Mouse (Mus musculus) heart, embryonic 11.5 days (tissue): Measurements from ENCODE around the gene Oas2. TPM values are rescaled to one million over a fixed set of nuclear protein-coding genes. Genes with fewer than 3 reads are reported as not detected.

Experiments used
- ATAC-seq: fragments of 200-750 bp; cut with Nextera tagmentation; replicated peaks from 2 replicates; pipeline ENCODE4 v1.8.0; 2017; ENCODE audit warnings: moderate library complexity; ENCODE audit not compliant: insufficient number of reproducible peaks, low FRiP score, low TSS enrichment
- H3K27ac ChIP-seq: fragments of 300-500 bp; sonication (generic); 2 replicates; pipeline ENCODE4 v1.5.1; 2014; ENCODE audit warnings: mild to moderate bottlenecking, low read depth, low read length
- H3K27me3 ChIP-seq: fragments of 300-500 bp; sonication (generic); 2 replicates; pipeline ENCODE4 v1.6.1; 2014; ENCODE audit warnings: mild to moderate bottlenecking, low read length, mixed read lengths; ENCODE audit not compliant: control insufficient read depth, insufficient read depth
- H3K36me3 ChIP-seq: fragments of 300-500 bp; sonication (generic); 2 replicates; pipeline ENCODE4 v1.6.1; 2014; ENCODE audit warnings: mild to moderate bottlenecking, low read length, moderate library complexity, mixed read lengths; ENCODE audit not compliant: control insufficient read depth, insufficient read depth
- H3K4me1 ChIP-seq: fragments of 300-500 bp; sonication (generic); 2 replicates; pipeline ENCODE4 v1.6.1; 2014; ENCODE audit warnings: low read length; ENCODE audit not compliant: control insufficient read depth, insufficient read depth
- H3K4me2 ChIP-seq: fragments of 300-500 bp; sonication (generic); 2 replicates; pipeline ENCODE4 v1.6.1; 2014; ENCODE audit warnings: mild to moderate bottlenecking, moderate library complexity
- H3K4me3 ChIP-seq: fragments of 300-500 bp; sonication (generic); 2 replicates; pipeline ENCODE4 v1.5.1; 2014; ENCODE audit warnings: low read depth, low read length
- H3K9ac ChIP-seq: fragments of 300-500 bp; sonication (generic); 2 replicates; pipeline ENCODE4 v1.6.1; 2014; ENCODE audit warnings: mild to moderate bottlenecking, low read depth, low read length, moderate library complexity
- H3K9me3 ChIP-seq: fragments of 300-500 bp; sonication (generic); replicated peaks from 2 replicates; pipeline ENCODE4 v1.6.1; 2016; ENCODE audit warnings: low read length; ENCODE audit not compliant: control insufficient read depth
- WGBS: fragments of 180-500 bp; shearing (Covaris S2); extraction: QIAGEN DNeasy Blood & Tissue Kit; methylation state at CpG from one replicate; pipeline ENCODE4 v1.1.7; 2014; ENCODE audit not compliant: insufficient replicate concordance; 5-methylcytosine and 5-hydroxymethylcytosine counted together
- polyA plus RNA-seq: library from polyadenylated mRNA; unstranded; fragments of >200 nt; fragmentation: Nextera tagmentation; extraction: Ambion mirVana; gene quantifications from 2 replicates; pipeline ENCODE4 v1.2.1, GENCODE M21; 2014

Oas2 gene
- polyA plus RNA-seq, 1 experiment from 2014 or later = 0.13 TPM

DNA sequence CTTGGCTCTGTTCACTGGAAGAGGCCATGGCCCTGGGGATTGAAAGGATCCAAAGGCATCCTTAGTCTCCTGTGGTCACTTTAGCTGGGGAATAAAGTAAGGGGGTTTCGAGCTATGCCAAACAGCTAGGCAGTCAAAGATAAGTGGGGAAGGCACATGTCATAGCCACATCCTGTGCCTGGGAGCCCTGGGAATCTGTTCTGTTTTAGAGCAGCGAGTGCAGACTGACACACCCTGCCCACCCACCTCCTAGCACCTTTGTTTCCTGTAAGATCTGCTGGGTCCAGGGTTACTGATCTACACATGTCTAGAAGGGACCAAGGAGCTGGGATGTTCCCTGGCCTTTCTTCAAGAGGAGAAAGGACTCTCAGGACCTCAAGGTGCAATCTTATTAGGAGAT is 29.3 kb upstream of the Oas2 start:
- Histone ChIP-seq H3K36me3 (no peaks in the 10 kb centered on the region), H3K27ac (no peak overlapping the region), H3K27me3 (no peaks in the 10 kb centered on the region), H3K9me3 (no peaks in the 10 kb centered on the region), H3K4me3 (no peak overlapping the region), H3K4me1 (peaks cover 10% of the 10 kb centered on the region), H3K9ac (no peak overlapping the region), H3K4me2 (no peak overlapping the region)
- no peak for ATAC-seq
- WGBS = 47% methylated on average over 2 of the region's 2 CpGs

DNA sequence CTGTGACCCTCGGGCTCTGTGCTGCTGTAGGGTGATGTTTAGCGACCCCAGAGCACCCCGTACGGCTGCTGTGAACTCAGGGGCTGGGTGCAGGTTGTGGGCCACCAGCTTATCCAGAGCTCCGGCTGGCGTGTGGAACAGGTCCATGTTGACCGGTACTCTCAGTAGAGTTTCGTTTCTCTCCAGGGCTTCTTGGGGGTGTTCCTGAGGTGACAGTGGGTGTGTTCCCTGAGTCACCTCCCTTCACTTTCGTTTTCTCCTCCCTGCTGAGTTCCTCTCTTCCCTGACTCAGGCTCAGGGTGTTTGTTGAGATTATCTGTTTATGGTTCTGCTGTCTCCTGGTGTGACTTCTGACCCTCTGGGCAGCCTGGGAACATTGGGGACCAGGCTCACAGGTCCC is 27.8 kb upstream of the Oas2 start, which contains the start of gene Oas3:
Oas3 (minus strand) TSS at position 184 of the 400 bp plus-strand sequence.
- 82% methylated on average over 9 of the region's 9 CpGs for WGBS
- no peaks in the 10 kb centered on the region for H3K27me3 ChIP-seq
- H3K9me3 ChIP-seq = no peaks in the 10 kb centered on the region
- H3K4me1 ChIP-seq = peaks cover 10% of the 10 kb centered on the region
- peak within 1 kb of the TSS; percentile 5; the same call in 1 of the 2 replicates for H3K9ac ChIP-seq
- H3K4me3 ChIP-seq = no peak within 1 kb of the TSS
- H3K27ac ChIP-seq = no peak within 1 kb of the TSS
- no peaks in the 10 kb centered on the region for H3K36me3 ChIP-seq
- ATAC-seq = no peak
- no peak within 1 kb of the TSS for H3K4me2 ChIP-seq

DNA sequence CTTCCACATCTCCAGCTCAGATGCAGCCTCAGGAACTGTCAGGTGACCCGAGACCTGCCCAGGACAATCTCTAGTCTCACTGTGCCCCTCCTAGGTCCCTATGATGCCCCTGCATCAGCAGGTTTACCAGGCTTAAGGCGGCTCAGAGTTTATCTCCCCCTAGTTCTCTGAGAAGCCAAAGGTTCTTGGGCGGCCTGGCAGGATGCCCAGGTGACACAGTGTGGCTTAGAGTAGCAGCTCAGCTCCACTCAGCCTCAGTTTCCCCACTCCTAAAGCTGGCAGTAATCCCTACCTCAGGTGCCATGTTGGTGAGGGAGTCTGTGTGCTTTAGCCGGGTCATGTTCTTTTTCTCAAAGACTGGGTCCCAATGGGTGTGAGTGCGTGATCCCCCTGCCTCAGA is 27.1 kb upstream of the Oas2 start:
- Histone ChIP-seq H3K9ac (no peak overlapping the region), H3K4me2 (no peak overlapping the region), H3K27me3 (no peaks in the 10 kb centered on the region), H3K27ac (no peak overlapping the region), H3K9me3 (no peaks in the 10 kb centered on the region), H3K4me1 (peaks cover 10% of the 10 kb centered on the region), H3K4me3 (no peak overlapping the region), H3K36me3 (no peaks in the 10 kb centered on the region)
- no peak for ATAC-seq
- 70% methylated on average over 5 of the region's 5 CpGs for WGBS

DNA sequence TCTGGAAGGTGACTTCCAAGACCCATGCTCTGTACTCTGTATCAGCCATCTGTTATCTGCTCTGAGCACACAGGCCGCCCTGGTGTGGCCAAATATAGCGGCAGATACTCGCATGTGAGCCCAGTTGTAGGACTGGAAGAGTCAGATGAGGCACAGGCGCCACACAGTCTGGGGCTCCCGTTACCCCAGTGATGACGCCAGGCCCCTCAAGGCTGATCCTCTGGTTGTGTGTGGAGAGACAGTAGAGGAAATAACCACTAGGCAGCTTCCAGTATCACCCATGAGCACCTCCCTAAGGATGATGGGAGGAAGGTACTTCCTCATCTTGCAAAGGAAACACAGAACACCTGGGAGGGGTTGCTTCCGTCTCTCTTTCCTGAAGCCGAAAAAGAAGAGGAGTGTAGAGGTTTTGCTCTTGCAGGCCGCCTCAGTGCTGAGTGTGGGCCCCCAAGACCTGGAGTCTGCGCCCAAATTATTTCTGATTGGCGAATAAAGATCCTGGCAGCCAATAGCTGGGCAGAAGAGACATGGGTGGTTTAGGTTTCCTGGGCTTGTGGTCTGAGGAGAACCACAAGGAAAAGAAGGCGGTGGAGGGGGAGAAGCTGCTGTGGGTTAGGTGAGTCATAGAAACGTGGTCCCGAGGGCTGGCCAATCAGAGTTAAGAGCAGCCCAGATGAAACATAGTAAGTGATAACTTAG is 25.8 kb upstream of the Oas2 start:
- Histone ChIP-seq H3K9ac (0 out of 2 replicates have a peak overlapping the region, but pooled peaks have one; percentile 16), H3K27ac (no peak overlapping the region)
- 56% methylated on average over 14 of the region's 14 CpGs for whole genome bisulfite sequencing

GRCm38 (mm10) chr5:120769396-120769795 is 19.7 kb upstream of the Oas2 start:
- Histone ChIP-seq H3K4me2 (no peak overlapping the region), H3K27ac (no peak overlapping the region), H3K4me3 (no peak overlapping the region), H3K9ac (no peak overlapping the region), H3K36me3 (no peaks in the 10 kb centered on the region), H3K9me3 (no peaks in the 10 kb centered on the region), H3K27me3 (no peaks in the 10 kb centered on the region), H3K4me1 (no peaks in the 10 kb centered on the region)
- ATAC-seq = no peak
- 47% methylated on average over 3 of the region's 3 CpGs for WGBS

More for the DNA sequence above, 25.8 kb upstream of the Oas2 start:
- no peak overlapping the region for H3K4me3 ChIP-seq
- H3K27me3 ChIP-seq = no peaks in the 10 kb centered on the region
- H3K9me3 ChIP-seq = no peaks in the 10 kb centered on the region
- no peak for ATAC-seq
- H3K4me2 ChIP-seq = no peak overlapping the region
- peaks cover 10% of the 10 kb centered on the region for H3K4me1 ChIP-seq
- H3K36me3 ChIP-seq = no peaks in the 10 kb centered on the region

DNA sequence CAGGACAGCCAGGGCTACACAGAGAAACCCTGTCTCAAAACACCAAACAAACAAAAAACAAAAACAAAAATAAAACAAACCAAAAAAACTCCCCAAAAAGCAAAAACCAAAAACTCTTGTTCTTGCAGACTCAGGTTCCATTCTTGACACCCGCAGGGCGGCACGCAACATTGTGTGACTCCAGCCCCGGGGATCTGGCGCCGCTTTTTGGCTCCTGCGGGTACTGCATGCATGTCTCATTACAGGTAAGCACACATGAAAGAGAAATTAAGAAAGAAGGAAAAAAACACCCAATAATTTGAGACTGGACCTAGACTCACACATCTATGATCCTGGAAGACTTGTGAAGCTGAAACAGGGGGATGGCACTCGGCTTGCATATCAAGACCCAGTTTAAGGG is 15.4 kb upstream of the Oas2 start:
- Histone ChIP-seq H3K4me2 (no peak overlapping the region), H3K36me3 (no peaks in the 10 kb centered on the region), H3K9ac (no peak overlapping the region), H3K4me3 (no peak overlapping the region), H3K9me3 (no peaks in the 10 kb centered on the region), H3K27ac (no peak overlapping the region), H3K27me3 (no peaks in the 10 kb centered on the region), H3K4me1 (no peaks in the 10 kb centered on the region)
- 61% methylated on average over 8 of the region's 8 CpGs for WGBS
- ATAC-seq = no peak

DNA sequence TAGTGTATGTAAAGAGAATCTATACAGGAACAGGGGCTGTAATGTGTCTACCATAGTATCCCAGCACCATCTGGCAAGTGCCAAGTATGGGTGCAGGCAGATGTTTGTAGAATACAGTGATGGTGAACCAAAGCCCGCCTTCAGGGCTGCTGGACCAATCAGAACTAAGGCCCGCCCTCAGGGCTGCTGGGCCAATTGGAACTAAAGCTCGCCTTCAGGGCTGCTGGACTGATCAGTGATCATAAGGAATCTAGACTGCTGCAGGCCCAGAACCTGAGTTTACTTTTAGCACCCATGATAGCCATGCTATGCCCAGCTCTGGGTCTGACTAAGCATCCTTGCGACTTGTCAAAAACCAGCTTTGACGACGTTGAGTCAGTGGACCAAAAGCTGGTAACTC is 12.2 kb upstream of the Oas2 start:
- Histone ChIP-seq H3K9me3 (no peaks in the 10 kb centered on the region), H3K4me1 (no peaks in the 10 kb centered on the region), H3K27ac (no peak overlapping the region), H3K36me3 (no peaks in the 10 kb centered on the region), H3K4me3 (no peak overlapping the region), H3K27me3 (peaks cover 4% of the 10 kb centered on the region; the same call in 1 of the 2 replicates), H3K4me2 (no peak overlapping the region), H3K9ac (no peak overlapping the region)
- WGBS = 16% methylated on average over 6 of the region's 6 CpGs
- no peak for ATAC-seq

DNA sequence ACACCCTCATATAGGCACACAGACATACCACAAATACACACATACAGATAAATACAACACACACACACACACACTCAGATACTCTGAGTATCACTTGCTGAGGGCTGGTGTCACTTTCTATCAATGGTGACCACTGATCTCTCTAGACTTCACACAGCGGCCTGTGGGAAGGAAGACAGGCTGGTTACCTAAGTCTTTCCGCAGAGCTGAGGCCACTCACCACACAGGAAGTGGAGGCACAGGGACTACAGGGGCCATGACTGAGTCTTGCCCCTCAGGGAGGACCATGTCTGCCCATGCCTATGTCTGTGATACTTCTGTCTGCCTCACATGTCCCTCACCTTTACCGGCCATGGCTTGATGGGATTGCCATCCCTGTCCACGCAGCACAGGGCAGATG is 4.6 kb upstream of the Oas2 start:
- Histone ChIP-seq H3K4me3 (no peak overlapping the region), H3K27ac (no peak overlapping the region), H3K27me3 (peaks cover 4% of the 10 kb centered on the region; the same call in 1 of the 2 replicates), H3K9me3 (no peaks in the 10 kb centered on the region), H3K9ac (no peak overlapping the region), H3K4me1 (no peaks in the 10 kb centered on the region), H3K36me3 (no peaks in the 10 kb centered on the region), H3K4me2 (no peak overlapping the region)
- ATAC-seq = no peak
- WGBS = 66% methylated on average over 4 of the region's 4 CpGs

- 74% methylated on average over 3 of the region's 3 CpGs for WGBS
- Histone ChIP-seq H3K4me2 (no peak overlapping the region), H3K4me3 (no peak overlapping the region), H3K4me1 (no peaks in the 10 kb centered on the region), H3K9ac (no peak overlapping the region), H3K9me3 (no peaks in the 10 kb centered on the region), H3K27me3 (no peaks in the 10 kb centered on the region), H3K36me3 (no peaks in the 10 kb centered on the region), H3K27ac (no peak overlapping the region)
- no peak for ATAC-seq
These were observed 3.1 kb upstream of the Oas2 start for GRCm38 (mm10) chr5:120752786-120753185.
